Mouse (Mus musculus): ENCODE measurements around the gene Pfn1. TPM values are rescaled to one million over a fixed set of nuclear protein-coding genes. Genes with fewer than 3 reads are reported as not detected.

Gene Pfn1
- polyA plus RNA-seq, 1 experiment from 2014 or later, result 578 TPM

DNA sequence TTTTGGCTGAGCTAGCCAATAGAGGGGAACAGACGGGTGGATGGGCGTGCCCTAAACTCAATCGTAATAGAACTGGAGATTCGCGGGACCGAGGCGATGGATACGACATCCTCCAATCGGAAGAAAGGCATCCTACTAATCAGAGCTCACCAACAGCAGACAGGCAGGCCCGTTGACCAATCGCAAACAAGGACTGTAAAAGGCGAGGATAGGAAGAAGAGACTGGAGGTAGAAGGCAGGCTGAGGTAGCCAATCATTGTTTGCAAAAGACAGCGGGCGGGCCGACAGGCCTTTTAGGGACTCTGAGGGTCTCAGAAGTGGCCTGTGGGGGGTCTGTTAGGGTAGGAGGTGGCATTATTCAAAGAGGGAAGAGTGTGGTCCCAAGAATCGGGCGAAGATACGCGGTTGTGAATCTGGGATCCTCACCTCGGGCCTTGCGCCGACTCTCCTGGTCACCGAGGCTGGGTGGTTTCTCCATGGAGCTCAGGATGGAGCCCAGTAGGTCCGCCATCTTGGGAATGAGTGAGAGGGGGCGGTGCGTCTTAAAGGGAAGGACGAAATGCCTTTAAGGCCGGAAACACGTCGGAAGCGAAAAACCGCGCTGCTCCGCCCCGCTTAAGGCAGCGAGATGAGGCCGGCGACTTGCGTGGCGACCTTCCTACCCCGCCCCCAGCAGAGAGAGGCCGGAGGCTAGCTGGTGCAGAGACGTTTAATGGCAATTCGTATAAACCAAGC lies 14.5 kb upstream of the Pfn1 start, which contains the start of gene Spag7:
Spag7 (minus strand) TSS at position 646 of the 735 bp plus-strand sequence.
- Histone ChIP-seq H3K4me1 (ENCODE audit: control insufficient read depth, insufficient read depth, low read length) (peaks cover 14% of the 10 kb centered on the region), H3K4me3 (ENCODE audit: low read depth, low read length) (peak within 1 kb of the TSS; percentile 64), H3K9me3 (ENCODE audit: control insufficient read depth, low read length) (no peaks in the 10 kb centered on the region), H3K27me3 (ENCODE audit: control insufficient read depth, insufficient read depth, low read length) (no peaks in the 10 kb centered on the region), H3K9ac (replicated peaks; ENCODE audit: low read depth, low read length) (peak within 1 kb of the TSS; percentile 64), H3K36me3 (ENCODE audit: control insufficient read depth, insufficient read depth, low read length) (peaks cover 25% of the 10 kb centered on the region), H3K4me2 (ENCODE audit: low read depth, low read length) (peak within 1 kb of the TSS; percentile 88), H3K27ac (ENCODE audit: low read depth, low read length) (peak within 1 kb of the TSS; percentile 93)
- ATAC-seq (ENCODE audit: low read depth), result peak; percentile 96
- under 1% methylated on average over 44 of the region's 44 CpGs for WGBS

DNA sequence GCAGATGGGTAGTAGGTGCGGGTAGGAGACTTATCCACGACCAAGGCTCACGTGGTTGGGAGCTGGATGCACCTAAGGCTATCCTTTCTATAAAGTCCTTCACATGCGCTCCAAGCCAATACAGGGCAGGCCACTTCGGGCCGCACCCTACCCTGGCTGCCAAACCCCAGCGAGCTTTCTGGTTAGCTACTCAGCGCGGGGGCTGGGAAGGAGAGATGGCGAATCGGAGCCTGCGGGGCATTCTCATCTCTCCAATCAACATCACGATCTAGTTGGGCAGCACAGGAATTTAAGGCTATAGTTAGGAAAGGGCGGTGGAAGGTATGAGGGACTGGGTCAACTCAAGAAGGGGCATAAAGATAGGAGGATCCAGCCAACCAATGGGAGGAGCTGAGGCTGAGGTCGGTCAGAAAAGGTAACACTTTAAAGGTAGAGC lies 13.9 kb upstream of the Pfn1 start:
- Histone ChIP-seq H3K4me1 (ENCODE audit: control insufficient read depth, insufficient read depth, low read length) (peaks cover 14% of the 10 kb centered on the region), H3K36me3 (ENCODE audit: control insufficient read depth, insufficient read depth, low read length) (peaks cover 24% of the 10 kb centered on the region), H3K9me3 (ENCODE audit: control insufficient read depth, low read length) (no peaks in the 10 kb centered on the region), H3K27ac (ENCODE audit: low read depth, low read length) (peak overlapping the region; percentile 86), H3K4me3 (ENCODE audit: low read depth, low read length) (peak overlapping the region; percentile 64), H3K4me2 (ENCODE audit: low read depth, low read length) (peak overlapping the region; percentile 88), H3K27me3 (ENCODE audit: control insufficient read depth, insufficient read depth, low read length) (no peaks in the 10 kb centered on the region), H3K9ac (replicated peaks; ENCODE audit: low read depth, low read length) (peak overlapping the region; percentile 62)
- no peak; the same call in 1 of the 2 replicates for ATAC-seq (ENCODE audit: low read depth)
- WGBS, result under 1% methylated on average over 15 of the region's 15 CpGs

DNA sequence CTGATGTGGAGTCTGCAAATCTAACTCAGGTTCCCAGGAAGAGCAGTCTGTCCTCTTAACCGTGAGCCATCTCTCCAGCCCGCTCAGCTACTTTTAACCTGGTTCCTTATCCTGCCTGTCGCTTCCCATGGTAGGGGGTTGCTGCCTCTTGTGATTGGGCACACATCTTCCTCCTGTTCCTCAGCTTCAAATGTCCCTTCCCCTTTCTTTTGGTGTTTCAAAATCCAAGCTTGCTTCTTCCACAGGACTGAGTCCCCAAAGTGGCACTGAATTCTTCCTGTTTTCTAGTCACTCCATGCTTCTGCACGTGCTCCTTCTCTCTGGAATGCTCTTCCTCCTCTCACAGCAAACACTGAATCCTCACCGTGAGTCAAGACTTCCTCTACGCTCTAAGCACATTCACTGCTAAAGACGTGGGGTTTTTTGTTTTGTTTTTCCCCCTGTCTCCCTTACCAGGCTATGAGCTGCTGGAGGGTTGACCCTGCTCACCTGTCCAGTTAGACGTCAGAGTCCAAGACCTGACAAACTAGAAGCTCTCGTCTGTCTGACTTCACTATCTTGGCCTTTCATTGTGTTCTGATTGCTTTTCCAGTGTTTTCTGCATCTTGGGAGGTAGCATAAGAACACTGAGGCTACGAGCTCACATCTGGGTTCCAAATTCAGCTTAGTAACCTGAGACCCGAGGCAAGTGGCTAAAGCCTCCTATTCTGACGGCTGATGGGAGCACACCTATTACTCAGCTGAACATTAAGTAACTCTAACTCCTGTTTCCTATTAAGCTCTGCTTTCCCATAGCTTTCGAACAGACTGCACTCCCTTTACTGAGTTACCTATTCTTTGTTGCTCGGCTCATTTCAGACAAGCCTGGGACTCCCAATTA lies 13.1 kb upstream of the Pfn1 start:
- Histone ChIP-seq H3K27ac (ENCODE audit: low read depth, low read length) (peak overlapping the region; percentile 86), H3K36me3 (ENCODE audit: control insufficient read depth, insufficient read depth, low read length) (peaks cover 26% of the 10 kb centered on the region), H3K27me3 (ENCODE audit: control insufficient read depth, insufficient read depth, low read length) (no peaks in the 10 kb centered on the region), H3K9ac (replicated peaks; ENCODE audit: low read depth, low read length) (peak overlapping the region; percentile 62; the same call in 1 of the 2 replicates), H3K4me2 (ENCODE audit: low read depth, low read length) (peak overlapping the region; percentile 88), H3K4me3 (ENCODE audit: low read depth, low read length) (peak overlapping the region; percentile 64), H3K9me3 (ENCODE audit: control insufficient read depth, low read length) (no peaks in the 10 kb centered on the region), H3K4me1 (ENCODE audit: control insufficient read depth, insufficient read depth, low read length) (peaks cover 14% of the 10 kb centered on the region)
- ATAC-seq (ENCODE audit: low read depth), result no peak
- 82% methylated on average over 14 of the region's 14 CpGs for WGBS

DNA sequence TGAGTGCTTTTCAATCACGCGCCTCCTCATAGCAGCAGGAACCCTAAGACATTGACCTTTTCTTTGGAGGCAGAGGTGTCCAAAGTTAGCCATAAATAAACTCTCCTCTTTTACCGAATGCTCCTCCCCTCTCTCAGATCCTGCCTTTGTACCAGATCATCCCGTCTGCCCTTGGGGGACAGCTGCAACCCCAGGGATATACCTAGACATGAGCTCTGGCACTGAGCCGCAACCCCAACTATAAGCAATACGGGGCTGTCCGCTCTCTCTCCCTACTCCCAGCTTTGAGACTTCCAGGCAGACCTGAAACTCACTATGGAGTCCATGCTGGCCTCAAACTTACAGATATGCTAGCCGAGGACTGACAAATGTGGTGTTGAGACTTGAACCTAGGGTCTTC lies 12.2 kb upstream of the Pfn1 start:
- Histone ChIP-seq H3K9me3 (ENCODE audit: control insufficient read depth, low read length) (no peaks in the 10 kb centered on the region), H3K27me3 (ENCODE audit: control insufficient read depth, insufficient read depth, low read length) (no peaks in the 10 kb centered on the region), H3K4me2 (ENCODE audit: low read depth, low read length) (no peak overlapping the region), H3K36me3 (ENCODE audit: control insufficient read depth, insufficient read depth, low read length) (peaks cover 33% of the 10 kb centered on the region), H3K4me1 (ENCODE audit: control insufficient read depth, insufficient read depth, low read length) (peaks cover 14% of the 10 kb centered on the region), H3K9ac (replicated peaks; ENCODE audit: low read depth, low read length) (no peak overlapping the region), H3K4me3 (ENCODE audit: low read depth, low read length) (no peak overlapping the region), H3K27ac (ENCODE audit: low read depth, low read length) (no peak overlapping the region)
- WGBS, result 92% methylated on average over 8 of the region's 8 CpGs
- no peak for ATAC-seq (ENCODE audit: low read depth)

DNA sequence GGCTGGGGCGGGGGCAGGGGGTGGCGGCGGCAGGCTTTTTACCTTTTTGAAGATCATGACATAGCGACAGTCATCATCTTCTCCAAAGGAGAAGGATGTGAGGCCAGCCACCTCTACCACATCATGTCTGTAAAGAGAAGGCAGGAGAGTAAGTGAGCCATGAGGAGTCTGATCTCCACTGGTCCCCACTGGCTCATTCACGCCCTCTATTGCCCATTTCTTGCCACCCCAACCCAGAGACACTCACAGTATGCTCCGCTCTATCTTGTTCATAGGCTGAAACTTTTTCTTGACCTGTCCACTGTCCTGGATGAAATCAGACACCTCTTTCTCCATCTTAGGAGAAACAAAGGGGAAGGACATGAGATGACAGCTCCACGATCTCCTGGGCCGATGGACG lies 10.3 kb upstream of the Pfn1 start:
- Histone ChIP-seq H3K27ac (ENCODE audit: low read depth, low read length) (no peak overlapping the region), H3K36me3 (ENCODE audit: control insufficient read depth, insufficient read depth, low read length) (peaks cover 33% of the 10 kb centered on the region), H3K4me1 (ENCODE audit: control insufficient read depth, insufficient read depth, low read length) (peaks cover 8% of the 10 kb centered on the region), H3K27me3 (ENCODE audit: control insufficient read depth, insufficient read depth, low read length) (no peaks in the 10 kb centered on the region), H3K4me2 (ENCODE audit: low read depth, low read length) (no peak overlapping the region), H3K9ac (replicated peaks; ENCODE audit: low read depth, low read length) (no peak overlapping the region), H3K4me3 (ENCODE audit: low read depth, low read length) (no peak overlapping the region), H3K9me3 (ENCODE audit: control insufficient read depth, low read length) (no peaks in the 10 kb centered on the region)
- WGBS, result 92% methylated on average over 9 of the region's 9 CpGs
- no peak for ATAC-seq (ENCODE audit: low read depth)

DNA sequence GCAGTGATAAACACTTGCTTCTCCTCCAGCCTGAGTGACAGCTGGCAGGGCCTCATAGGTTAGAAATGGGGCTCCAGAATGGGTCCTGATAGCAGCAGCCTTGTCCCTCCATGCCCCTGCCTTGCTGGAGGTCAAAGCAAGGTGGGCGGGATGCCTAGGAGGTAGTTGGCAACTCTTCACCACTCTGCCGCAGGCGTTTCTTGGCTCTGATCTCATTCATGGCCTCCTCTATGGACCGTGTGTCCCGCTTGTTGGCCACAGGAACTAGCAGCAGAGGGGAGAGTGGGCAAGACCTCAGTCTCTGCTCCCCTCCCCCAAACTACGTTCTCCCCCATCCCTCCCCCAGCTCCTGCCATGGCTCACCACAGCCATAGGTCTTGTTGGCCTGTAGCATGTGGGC lies 9.5 kb upstream of the Pfn1 start:
- Histone ChIP-seq H3K4me2 (ENCODE audit: low read depth, low read length) (no peak overlapping the region), H3K27ac (ENCODE audit: low read depth, low read length) (no peak overlapping the region), H3K4me1 (ENCODE audit: control insufficient read depth, insufficient read depth, low read length) (peaks cover 8% of the 10 kb centered on the region), H3K9ac (replicated peaks; ENCODE audit: low read depth, low read length) (no peak overlapping the region), H3K4me3 (ENCODE audit: low read depth, low read length) (no peak overlapping the region), H3K27me3 (ENCODE audit: control insufficient read depth, insufficient read depth, low read length) (no peaks in the 10 kb centered on the region), H3K9me3 (ENCODE audit: control insufficient read depth, low read length) (no peaks in the 10 kb centered on the region), H3K36me3 (ENCODE audit: control insufficient read depth, insufficient read depth, low read length) (peaks cover 33% of the 10 kb centered on the region)
- no peak for ATAC-seq (ENCODE audit: low read depth)
- 96% methylated on average over 6 of the region's 6 CpGs for WGBS

DNA sequence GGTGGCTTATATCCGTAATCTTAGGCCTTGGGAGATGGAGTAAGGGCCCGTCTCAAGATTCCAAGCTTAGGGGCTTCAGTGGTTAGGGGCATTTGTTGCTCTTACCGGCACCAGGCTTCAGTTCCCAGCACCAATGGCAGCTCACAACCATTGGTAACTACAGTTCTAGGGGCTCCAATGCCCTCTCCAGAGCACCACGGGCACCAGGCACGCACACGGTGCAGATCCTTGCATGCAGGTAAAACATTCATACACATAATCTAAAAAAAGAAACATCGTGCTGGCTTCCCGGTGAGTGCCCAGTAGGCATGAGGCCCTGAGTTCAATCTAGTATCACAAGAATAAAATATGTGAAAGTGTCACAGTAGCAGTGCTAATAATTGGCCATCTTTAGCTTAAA lies 8.7 kb upstream of the Pfn1 start:
- WGBS, result over 99% methylated on average over 8 of the region's 8 CpGs
- Histone ChIP-seq H3K36me3 (ENCODE audit: control insufficient read depth, insufficient read depth, low read length) (peaks cover 33% of the 10 kb centered on the region), H3K4me3 (ENCODE audit: low read depth, low read length) (no peak overlapping the region), H3K9ac (replicated peaks; ENCODE audit: low read depth, low read length) (no peak overlapping the region), H3K27me3 (ENCODE audit: control insufficient read depth, insufficient read depth, low read length) (no peaks in the 10 kb centered on the region), H3K4me2 (ENCODE audit: low read depth, low read length) (no peak overlapping the region), H3K9me3 (ENCODE audit: control insufficient read depth, low read length) (no peaks in the 10 kb centered on the region), H3K27ac (ENCODE audit: low read depth, low read length) (no peak overlapping the region), H3K4me1 (ENCODE audit: control insufficient read depth, insufficient read depth, low read length) (peaks cover 6% of the 10 kb centered on the region)
- ATAC-seq (ENCODE audit: low read depth), result no peak

DNA sequence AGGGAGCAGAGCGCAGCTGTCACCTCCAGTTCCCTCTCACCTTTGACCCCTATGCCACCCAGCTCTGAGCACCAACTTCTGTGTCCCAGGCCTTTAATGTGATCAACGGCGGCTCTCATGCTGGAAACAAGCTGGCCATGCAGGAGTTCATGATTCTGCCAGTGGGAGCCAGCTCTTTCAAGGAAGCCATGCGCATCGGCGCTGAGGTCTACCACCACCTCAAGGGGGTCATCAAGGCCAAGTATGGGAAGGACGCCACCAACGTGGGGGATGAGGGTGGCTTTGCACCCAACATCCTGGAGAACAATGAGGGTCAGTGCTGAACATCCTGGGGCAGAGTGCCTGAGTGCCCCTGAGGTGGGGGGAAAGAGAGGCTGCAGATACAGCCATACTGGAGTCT lies 6.1 kb upstream of the Pfn1 start:
- H3K4me2 ChIP-seq (ENCODE audit: low read depth, low read length), result no peak overlapping the region
- H3K27ac ChIP-seq (ENCODE audit: low read depth, low read length), result no peak overlapping the region
- no peaks in the 10 kb centered on the region for H3K27me3 ChIP-seq (ENCODE audit: control insufficient read depth, insufficient read depth, low read length)
- no peak for ATAC-seq (ENCODE audit: low read depth)
- peaks cover 24% of the 10 kb centered on the region for H3K36me3 ChIP-seq (ENCODE audit: control insufficient read depth, insufficient read depth, low read length)
- WGBS, result 87% methylated on average over 8 of the region's 8 CpGs
- H3K4me1 ChIP-seq (ENCODE audit: control insufficient read depth, insufficient read depth, low read length), result peaks cover 14% of the 10 kb centered on the region
- no peak overlapping the region for H3K4me3 ChIP-seq (ENCODE audit: low read depth, low read length)
- H3K9me3 ChIP-seq (ENCODE audit: control insufficient read depth, low read length), result no peaks in the 10 kb centered on the region
- H3K9ac ChIP-seq (replicated peaks; ENCODE audit: low read depth, low read length), result no peak overlapping the region

DNA sequence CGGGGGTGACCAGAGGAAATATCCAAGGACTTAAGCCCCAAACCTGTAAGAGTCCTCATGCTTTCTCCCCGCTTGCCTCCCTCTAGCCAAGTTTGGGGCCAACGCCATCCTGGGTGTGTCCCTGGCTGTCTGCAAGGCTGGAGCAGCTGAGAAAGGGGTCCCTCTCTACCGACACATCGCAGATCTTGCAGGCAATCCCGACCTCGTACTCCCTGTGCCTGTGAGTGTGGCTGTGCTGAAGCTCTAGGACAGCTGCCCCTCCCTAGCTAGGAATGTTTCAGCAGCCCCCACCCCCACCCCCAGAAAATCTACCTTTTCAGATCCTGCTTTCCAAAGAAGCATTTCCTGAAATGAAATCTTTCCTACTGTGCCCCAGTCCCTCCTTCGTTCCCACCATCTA lies 4.5 kb upstream of the Pfn1 start:
- 77% methylated on average over 8 of the region's 8 CpGs for WGBS

More for the DNA sequence above, 4.5 kb upstream of the Pfn1 start:
- H3K4me2 ChIP-seq (ENCODE audit: low read depth, low read length), result no peak overlapping the region
- ATAC-seq (ENCODE audit: low read depth), result no peak
- no peaks in the 10 kb centered on the region for H3K27me3 ChIP-seq (ENCODE audit: control insufficient read depth, insufficient read depth, low read length)
- peaks cover 16% of the 10 kb centered on the region for H3K36me3 ChIP-seq (ENCODE audit: control insufficient read depth, insufficient read depth, low read length)
- H3K9ac ChIP-seq (replicated peaks; ENCODE audit: low read depth, low read length), result no peak overlapping the region
- no peak overlapping the region for H3K27ac ChIP-seq (ENCODE audit: low read depth, low read length)
- no peaks in the 10 kb centered on the region for H3K9me3 ChIP-seq (ENCODE audit: control insufficient read depth, low read length)
- peaks cover 14% of the 10 kb centered on the region for H3K4me1 ChIP-seq (ENCODE audit: control insufficient read depth, insufficient read depth, low read length)
- no peak overlapping the region for H3K4me3 ChIP-seq (ENCODE audit: low read depth, low read length)
